Mouse (Mus musculus) c-Kit-positive CD71-negative TER-119-negative erythroid progenitor cells, embryonic 14.5 days (primary cell): ENCODE results near the gene Cyp26c1.

ENCODE experiments used
- DNase-seq: peaks from one replicate; pipeline ENCODE4 v3.0.0-alpha.2; 2013; ENCODE audit warnings: low read depth

The Cyp26c1 gene

DNA sequence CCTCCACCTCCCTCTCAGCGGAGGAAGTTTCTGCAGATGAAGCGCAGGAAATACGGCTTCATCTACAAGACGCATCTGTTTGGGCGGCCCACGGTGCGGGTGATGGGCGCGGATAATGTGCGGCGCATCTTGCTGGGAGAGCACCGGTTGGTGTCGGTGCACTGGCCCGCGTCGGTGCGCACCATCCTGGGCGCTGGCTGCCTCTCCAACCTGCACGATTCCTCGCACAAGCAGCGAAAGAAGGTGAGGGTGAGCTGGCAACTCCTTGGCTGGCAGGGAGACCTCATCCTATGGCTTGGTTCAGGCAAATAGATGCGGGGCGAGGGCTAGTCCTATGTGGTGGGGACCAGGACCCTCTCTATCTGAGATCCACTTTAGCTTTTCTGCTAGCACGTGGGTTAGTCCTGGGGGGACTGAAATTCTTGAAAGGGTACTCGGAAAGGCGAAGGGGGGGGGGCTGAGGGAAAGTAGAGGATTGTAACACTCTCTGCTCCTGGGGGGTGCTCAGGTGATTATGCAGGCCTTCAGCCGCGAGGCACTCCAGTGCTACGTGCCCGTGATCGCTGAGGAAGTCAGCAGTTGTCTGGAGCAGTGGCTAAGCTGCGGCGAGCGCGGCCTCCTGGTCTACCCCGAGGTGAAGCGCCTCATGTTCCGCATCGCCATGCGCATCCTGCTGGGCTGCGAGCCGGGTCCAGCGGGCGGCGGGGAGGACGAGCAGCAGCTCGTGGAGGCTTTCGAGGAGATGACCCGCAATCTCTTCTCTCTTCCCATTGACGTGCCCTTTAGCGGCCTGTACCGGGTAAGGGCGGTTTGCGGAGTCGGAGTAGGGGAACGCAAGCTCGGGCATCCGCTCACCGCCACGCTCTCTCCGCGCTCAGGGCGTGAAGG, 13.1 kb downstream of the Cyp26c1 start:
- DNase-seq, result no peak

- no peak for DNase-seq
Measured at GRCm38 (mm10) chr19:37699711-37700110, 14.3 kb downstream of the Cyp26c1 start.

- DNase-seq, result no peak
Measured at GRCm38 (mm10) chr19:37702377-37703076, 17.1 kb downstream of the Cyp26c1 start.

DNA sequence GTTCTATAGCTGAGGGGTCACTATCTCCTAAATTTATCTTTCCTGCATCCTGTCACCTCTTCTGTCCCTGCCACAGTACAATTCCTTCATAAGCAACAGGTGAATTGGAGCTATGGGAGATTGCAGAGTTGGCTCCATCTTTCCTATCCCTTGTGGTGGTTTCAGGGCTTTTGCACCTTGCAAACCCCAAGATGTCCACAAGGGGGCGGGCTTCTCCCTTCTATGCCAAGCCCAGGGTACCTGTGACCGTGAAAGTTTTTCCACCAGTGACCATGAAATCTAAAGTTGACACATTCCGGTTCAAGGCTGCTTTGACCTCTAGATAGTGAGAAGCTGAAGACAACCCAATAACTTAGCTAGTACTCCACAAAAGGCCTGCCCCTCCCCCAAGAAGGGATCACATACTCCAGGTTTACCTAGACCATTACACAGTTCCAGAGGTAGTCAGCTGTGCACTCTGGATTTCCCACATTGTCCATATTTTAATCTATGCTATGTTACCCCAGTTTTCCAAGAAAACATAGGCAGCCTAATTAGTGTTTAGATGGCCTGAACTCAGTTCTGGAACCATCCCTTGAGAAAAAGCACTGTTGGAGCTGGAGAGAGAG, 18.6 kb downstream of the Cyp26c1 start:
- no peak for DNase-seq

GRCm38 (mm10) chr19:37705722-37706121, 20.3 kb downstream of the Cyp26c1 start:
- DNase-seq, result no peak

DNA sequence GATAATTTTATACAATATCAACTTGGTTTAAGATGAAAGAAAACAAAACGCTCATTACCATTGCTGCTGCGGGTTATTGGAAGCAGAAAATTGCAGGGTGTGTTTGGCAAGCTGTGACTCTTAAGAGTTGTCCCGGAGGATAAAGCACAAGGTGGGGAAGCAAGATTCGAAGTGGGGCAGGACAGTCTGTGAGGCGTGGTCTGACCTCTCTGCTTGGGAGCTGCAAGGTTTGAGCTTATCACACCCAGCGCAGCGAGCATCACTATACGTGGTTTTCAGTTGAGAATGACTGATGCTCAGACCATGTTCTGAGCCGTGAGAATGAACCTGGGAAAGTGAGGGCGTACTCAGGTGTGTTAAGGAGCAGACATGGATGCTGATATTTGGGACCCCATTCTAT, 29.3 kb downstream of the Cyp26c1 start:
- no peak for DNase-seq

- no peak for DNase-seq
Measured at GRCm38 (mm10) chr19:37715980-37716379, 30.6 kb downstream of the Cyp26c1 start.

GRCm38 (mm10) chr19:37716524-37717175, 31.3 kb downstream of the Cyp26c1 start:
- no peak for DNase-seq

DNA sequence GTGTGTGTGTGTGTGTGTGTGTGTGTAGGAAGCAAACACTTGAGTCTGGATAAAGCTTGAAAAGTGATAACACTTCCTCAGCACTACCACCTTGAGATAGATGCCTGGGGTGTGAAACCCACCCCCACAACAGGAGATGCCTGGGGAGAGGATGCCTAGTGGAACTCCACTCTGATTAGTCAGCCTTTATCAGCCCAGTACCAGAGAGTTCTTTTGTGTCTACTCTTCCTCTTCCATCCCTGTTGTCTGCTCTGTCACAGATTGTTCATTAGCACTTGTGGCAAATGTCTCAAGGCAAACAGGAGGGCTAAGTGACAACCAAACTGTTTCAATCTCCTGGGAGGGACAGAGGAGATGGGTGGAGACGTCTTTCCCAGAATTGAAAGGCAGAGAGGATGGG, 33.8 kb downstream of the Cyp26c1 start:
- DNase-seq, result no peak

GRCm38 (mm10) chr19:37724591-37724990, 39.2 kb downstream of the Cyp26c1 start:
- DNase-seq, result no peak

- DNase-seq, result no peak
Measured at GRCm38 (mm10) chr19:37726585-37726984, 41.2 kb downstream of the Cyp26c1 start.

DNA sequence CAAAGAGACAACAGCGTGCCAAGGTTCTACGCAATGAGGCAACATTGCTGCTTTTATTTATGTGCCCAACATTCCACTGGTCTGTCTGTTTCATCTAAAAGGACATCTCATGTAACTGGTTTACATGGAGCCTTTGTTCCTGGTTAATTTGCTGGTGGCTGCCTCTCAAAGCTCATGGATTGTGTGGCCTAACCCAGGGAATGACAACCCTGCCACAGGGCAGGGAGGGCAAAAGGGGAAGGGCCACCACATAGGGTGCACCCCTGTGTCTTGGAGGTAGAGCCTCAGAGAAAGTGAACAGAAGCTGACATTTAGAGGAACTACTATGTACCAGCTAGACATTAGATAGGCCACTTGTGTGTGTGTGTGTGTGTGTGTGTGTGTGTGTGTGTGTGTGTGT, 42.0 kb downstream of the Cyp26c1 start:
- DNase-seq, result no peak

GRCm38 (mm10) chr19:37735426-37735825, 50.0 kb downstream of the Cyp26c1 start:
- no peak for DNase-seq

- DNase-seq, result no peak
Measured at GRCm38 (mm10) chr19:37738575-37738974, 53.2 kb downstream of the Cyp26c1 start.

DNA sequence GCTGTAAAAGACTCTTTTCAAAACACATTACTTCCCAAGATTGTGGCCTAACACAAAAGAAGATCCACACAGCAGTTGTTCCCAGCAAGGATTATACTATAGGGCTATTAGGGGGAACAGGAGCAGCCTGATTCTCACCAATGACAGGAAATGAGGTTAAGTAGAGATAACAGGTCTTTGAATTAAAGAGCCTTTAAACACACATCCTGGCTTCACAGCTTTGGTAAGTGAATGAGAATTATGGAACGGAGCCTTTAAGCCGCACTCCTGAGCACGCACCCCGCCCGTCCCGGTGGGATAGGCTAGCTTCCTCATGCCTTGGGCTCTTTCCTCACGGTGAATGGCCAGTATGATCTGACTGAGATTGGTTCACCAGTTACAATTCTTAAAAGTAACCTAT, 54.7 kb downstream of the Cyp26c1 start:
- DNase-seq, result no peak
